Mouse (Mus musculus) right cerebral cortex, postnatal 10 days (tissue): ENCODE measurements around the gene Fam89a.

Experiments used
- DNase-seq, 2 experiments: peaks; one replicate each; pipeline ENCODE4 v3.0.0; 2021; ENCODE audit warnings: low spot score in 2 of 2

The Fam89a gene

GRCm38 (mm10) chr8:124754101-124754791, 2.6 kb upstream of the Fam89a start:
- DNase-seq: peak; percentile 68 to 79

GRCm38 (mm10) chr8:124752325-124752862, 762 bp upstream of the Fam89a start:
- no peak for DNase-seq

DNA sequence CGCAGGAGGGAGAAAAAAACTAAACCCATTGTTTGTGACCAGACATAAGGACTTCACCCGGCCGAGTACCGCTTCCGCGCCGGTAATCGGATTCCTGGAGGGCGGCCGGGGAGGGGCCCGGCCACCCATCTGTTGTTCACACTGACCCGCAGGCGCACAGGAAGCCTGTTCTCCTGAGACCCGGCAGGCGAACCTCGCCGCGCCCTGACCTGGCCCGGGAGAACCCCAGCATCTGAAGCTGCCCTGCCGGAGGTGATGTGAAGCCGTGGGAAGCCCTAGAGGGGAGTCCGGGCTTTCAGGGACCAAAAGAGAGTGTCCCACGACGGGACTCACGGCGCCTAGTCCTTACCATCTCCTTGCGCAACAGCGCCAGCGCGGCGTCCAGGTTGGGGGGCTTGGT, 441 bp downstream of the Fam89a start:
- DNase-seq: no peak

DNA sequence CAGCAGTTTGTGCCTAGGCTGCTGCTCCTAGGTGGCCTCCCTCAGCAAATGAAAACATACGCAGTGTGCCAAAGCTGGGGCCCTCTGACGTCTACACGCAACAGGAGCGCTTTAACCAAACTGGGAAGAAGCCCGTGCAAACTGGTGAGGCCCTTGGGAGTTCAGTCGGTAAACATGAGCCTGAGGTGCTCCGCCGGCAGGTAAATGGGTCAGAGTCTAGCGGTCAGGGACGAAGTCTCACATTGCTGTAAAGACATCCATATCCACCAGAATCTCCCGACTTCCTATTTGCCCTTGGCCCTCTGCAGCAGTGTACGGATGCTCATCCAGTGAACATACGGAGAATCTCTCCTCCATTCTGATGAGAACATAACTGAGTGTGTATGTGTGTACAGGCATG, 5.0 kb downstream of the Fam89a start:
- DNase-seq: no peak

DNA sequence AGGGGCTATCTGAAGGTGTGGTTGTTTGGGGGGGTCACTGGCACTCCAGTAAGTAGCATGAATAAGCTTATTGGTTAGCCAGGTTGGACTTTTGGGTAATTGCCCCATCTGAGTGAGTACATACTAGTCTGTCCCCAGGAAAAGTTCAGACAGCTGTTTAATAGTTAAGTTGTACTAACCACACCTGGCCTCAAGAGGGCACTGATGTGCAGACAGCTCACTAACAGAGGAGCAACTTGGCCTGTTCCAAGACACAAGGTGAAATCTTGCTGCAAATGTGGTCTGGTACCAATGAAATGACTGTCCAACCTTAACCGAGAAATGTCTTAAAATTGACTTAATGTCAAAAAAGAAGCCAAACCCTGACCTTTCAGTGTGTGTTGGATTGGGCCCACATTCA, 12.4 kb downstream of the Fam89a start:
- DNase-seq: no peak

- DNase-seq: no peak
These were observed 16.2 kb downstream of the Fam89a start for GRCm38 (mm10) chr8:124735371-124735911.

DNA sequence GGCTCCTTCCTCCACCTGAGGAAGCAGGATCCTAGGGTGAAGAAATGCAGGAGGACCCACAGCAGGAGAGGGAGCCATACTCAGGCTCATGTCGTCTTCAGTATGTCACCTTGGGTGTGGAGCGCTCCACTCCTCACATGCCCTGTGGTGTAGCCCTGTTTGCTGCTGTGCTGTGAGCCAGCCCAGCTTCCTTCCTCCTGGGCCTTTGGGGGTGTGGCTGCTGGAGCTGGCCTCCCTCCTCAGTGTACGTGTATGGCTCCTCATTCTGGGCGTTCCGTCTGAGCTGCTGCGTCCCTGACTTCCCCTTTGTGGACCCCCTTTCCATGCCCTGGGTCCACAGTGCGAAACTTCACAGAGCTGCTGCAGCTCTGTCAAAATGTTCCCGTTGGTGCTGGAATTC, 18.8 kb downstream of the Fam89a start:
- no peak for DNase-seq

- DNase-seq: no peak
These were observed 27.3 kb downstream of the Fam89a start for GRCm38 (mm10) chr8:124724301-124724700.

GRCm38 (mm10) chr8:124721862-124722515, 29.6 kb downstream of the Fam89a start, which contains the start of the genes Ttc13 and Arv1:
Gene Ttc13 (minus strand): TSS chr8:124721983.
Gene Arv1 (plus strand): TSS chr8:124722139.
- peak; percentile 97 to 98 for DNase-seq

DNA sequence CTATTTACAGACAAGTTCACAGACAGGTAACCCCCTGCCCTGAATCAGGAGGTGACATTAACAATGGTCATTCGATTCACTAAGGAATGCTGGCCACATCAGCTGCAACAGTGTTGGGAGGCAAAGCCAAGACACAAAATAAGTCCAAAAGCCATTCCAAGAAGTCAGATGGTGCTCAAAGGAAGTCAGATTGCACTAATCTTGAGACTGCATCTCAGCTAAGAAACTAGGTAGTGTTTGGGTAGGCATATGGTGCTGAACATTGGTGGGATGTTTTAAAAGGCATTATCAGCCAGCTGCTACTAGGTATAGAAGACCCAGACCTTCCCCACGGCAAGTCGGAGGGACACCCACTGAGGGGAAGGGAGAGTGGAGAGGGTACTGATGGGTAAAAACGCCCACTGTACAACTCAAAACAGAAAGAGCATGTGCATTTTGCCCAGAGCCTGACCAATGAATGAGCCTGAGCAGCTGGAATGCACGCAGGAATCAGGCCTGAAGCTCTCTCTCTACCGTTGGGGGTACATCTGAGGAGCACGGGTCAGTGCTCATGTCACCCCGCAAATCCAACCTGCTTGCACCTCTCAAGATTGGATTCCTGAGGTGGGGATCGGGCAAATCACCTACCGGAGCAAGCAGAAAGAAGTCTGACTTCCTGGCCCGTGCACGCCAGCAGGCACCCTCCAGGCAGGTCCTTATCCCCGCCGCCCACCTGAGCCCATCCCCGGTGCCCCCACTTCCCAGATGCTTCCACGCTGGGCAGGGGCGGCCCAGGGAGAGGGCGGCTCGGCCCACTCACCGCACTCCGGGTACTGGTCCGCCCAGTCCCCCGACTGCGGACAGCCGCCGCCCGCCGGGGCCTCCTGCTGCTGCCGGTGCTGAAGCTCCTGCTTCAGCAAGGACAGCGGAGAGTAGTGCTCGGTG, 30.4 kb downstream of the Fam89a start:
- peak in 1 of 2 experiments; percentile 42 for DNase-seq

- no peak for DNase-seq
These were observed 31.5 kb downstream of the Fam89a start for GRCm38 (mm10) chr8:124720133-124720532.

- no peak for DNase-seq
These were observed 35.9 kb downstream of the Fam89a start for GRCm38 (mm10) chr8:124715736-124716135.

- no peak for DNase-seq
These were observed 38.4 kb downstream of the Fam89a start for GRCm38 (mm10) chr8:124713207-124713606.

- no peak for DNase-seq
These were observed 45.8 kb downstream of the Fam89a start for GRCm38 (mm10) chr8:124705823-124706222.

GRCm38 (mm10) chr8:124704376-124704775, 47.3 kb downstream of the Fam89a start:
- no peak for DNase-seq

- DNase-seq: no peak
These were observed 48.1 kb downstream of the Fam89a start for GRCm38 (mm10) chr8:124703526-124703925.

DNA sequence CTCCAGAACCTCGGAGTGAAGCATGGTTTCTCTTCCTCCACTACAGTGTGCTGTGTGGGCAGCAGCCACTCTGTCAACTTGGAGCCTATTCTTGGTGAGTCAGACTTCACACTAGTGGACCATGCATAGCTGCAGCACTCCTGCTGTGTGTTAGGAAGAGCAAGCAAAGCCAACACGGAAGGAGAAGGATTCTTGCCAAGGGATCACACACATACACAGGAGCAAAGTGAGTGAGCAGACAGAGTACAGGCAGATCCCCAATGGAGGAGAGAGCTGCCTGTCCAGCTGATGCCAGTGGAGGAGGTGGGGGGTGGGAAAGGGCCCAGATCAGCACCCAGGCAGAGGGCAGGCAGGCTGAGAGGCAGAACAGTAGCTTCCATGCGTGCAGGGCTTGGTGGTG, 49.4 kb downstream of the Fam89a start:
- no peak for DNase-seq

GRCm38 (mm10) chr8:124701023-124701422, 50.6 kb downstream of the Fam89a start:
- DNase-seq: no peak

GRCm38 (mm10) chr8:124700271-124700670, 51.4 kb downstream of the Fam89a start:
- DNase-seq: no peak

GRCm38 (mm10) chr8:124695424-124696100, 56.1 kb downstream of the Fam89a start:
- no peak for DNase-seq

GRCm38 (mm10) chr8:124691706-124692105, 59.9 kb downstream of the Fam89a start:
- no peak for DNase-seq
